Mouse (Mus musculus): ENCODE data around the gene Eif4a2. TPM values are rescaled to one million over a fixed set of nuclear protein-coding genes. Genes with fewer than 3 reads are reported as not detected.
"Not testable (repeated sequence)": the region's sequence is repeated elsewhere in the genome, so short reads cannot be mapped to it uniquely, and the experiment has no call there.

The Eif4a2 gene
- polyA plus RNA-seq, 1 experiment from 2014 or later = 147 TPM

- not testable (repeated sequence) for H3K27ac ChIP-seq (replicated peaks); H3K36me3 ChIP-seq; H3K9ac ChIP-seq; ATAC-seq (ENCODE audit: extremely low read depth, insufficient number of reproducible peaks, low FRiP score, low TSS enrichment); H3K9me3 ChIP-seq; H3K27me3 ChIP-seq (replicated peaks); H3K4me2 ChIP-seq; H3K4me3 ChIP-seq
- 83% methylated on average over 5 of the region's 5 CpGs for WGBS
- peaks cover 11% of the 10 kb centered on the region for H3K4me1 ChIP-seq
Measured at GRCm38 (mm10) chr16:23095581-23095980, 11.7 kb upstream of the Eif4a2 start.

GRCm38 (mm10) chr16:23096886-23097285 lies 10.4 kb upstream of the Eif4a2 start:
- H3K27ac ChIP-seq (replicated peaks); H3K27me3 ChIP-seq (replicated peaks); H3K9ac ChIP-seq; H3K9me3 ChIP-seq; H3K4me3 ChIP-seq; H3K4me2 ChIP-seq; H3K36me3 ChIP-seq; ATAC-seq (ENCODE audit: extremely low read depth, insufficient number of reproducible peaks, low FRiP score, low TSS enrichment): not testable (repeated sequence)
- 70% methylated on average over 1 of the region's 1 CpGs for WGBS
- H3K4me1 ChIP-seq = peaks cover 16% of the 10 kb centered on the region

- not testable (repeated sequence) for H3K27ac ChIP-seq (replicated peaks); H3K36me3 ChIP-seq; H3K27me3 ChIP-seq (replicated peaks); H3K4me3 ChIP-seq; H3K4me2 ChIP-seq; H3K9me3 ChIP-seq; ATAC-seq (ENCODE audit: extremely low read depth, insufficient number of reproducible peaks, low FRiP score, low TSS enrichment); H3K9ac ChIP-seq
- peaks cover 19% of the 10 kb centered on the region for H3K4me1 ChIP-seq
- WGBS = 83% methylated on average over 8 of the region's 8 CpGs
Measured at GRCm38 (mm10) chr16:23097290-23098104, 9.7 kb upstream of the Eif4a2 start.

GRCm38 (mm10) chr16:23098105-23098452 lies 9.2 kb upstream of the Eif4a2 start:
- not testable (repeated sequence) for H3K27me3 ChIP-seq (replicated peaks); H3K4me2 ChIP-seq; H3K27ac ChIP-seq (replicated peaks); H3K9ac ChIP-seq; H3K4me3 ChIP-seq; ATAC-seq (ENCODE audit: extremely low read depth, insufficient number of reproducible peaks, low FRiP score, low TSS enrichment); H3K9me3 ChIP-seq; H3K36me3 ChIP-seq
- peaks cover 21% of the 10 kb centered on the region for H3K4me1 ChIP-seq
- 91% methylated on average over 1 of the region's 1 CpGs for WGBS

GRCm38 (mm10) chr16:23099632-23100031 lies 7.6 kb upstream of the Eif4a2 start:
- Histone ChIP-seq H3K27ac (replicated peaks) (peak overlapping the region; percentile 73), H3K36me3 (no peaks in the 10 kb centered on the region), H3K4me2 (peak overlapping the region; percentile 73), H3K4me1 (peaks cover 21% of the 10 kb centered on the region), H3K4me3 (peak overlapping the region; percentile 51), H3K27me3 (replicated peaks) (no peaks in the 10 kb centered on the region), H3K9ac (peak overlapping the region; percentile 77), H3K9me3 (no peaks in the 10 kb centered on the region)
- WGBS = 18% methylated on average over 12 of the region's 12 CpGs
- no peak for ATAC-seq (ENCODE audit: extremely low read depth, insufficient number of reproducible peaks, low FRiP score, low TSS enrichment)

GRCm38 (mm10) chr16:23100099-23100575 lies 7.1 kb upstream of the Eif4a2 start:
- H3K4me3 ChIP-seq = peak overlapping the region; percentile 51
- H3K36me3 ChIP-seq = no peaks in the 10 kb centered on the region
- ATAC-seq (ENCODE audit: extremely low read depth, insufficient number of reproducible peaks, low FRiP score, low TSS enrichment) = no peak
- H3K4me1 ChIP-seq = peaks cover 21% of the 10 kb centered on the region
- H3K27ac ChIP-seq (replicated peaks) = peak overlapping the region; percentile 73
- no peaks in the 10 kb centered on the region for H3K9me3 ChIP-seq
- H3K27me3 ChIP-seq (replicated peaks) = no peaks in the 10 kb centered on the region
- WGBS = 3% methylated on average over 9 of the region's 9 CpGs
- peak overlapping the region; percentile 73 for H3K4me2 ChIP-seq
- peak overlapping the region; percentile 77 for H3K9ac ChIP-seq

- ATAC-seq (ENCODE audit: extremely low read depth, insufficient number of reproducible peaks, low FRiP score, low TSS enrichment) = no peak
Measured at GRCm38 (mm10) chr16:23100613-23101012, 6.6 kb upstream of the Eif4a2 start.

GRCm38 (mm10) chr16:23102340-23103037 lies 4.8 kb upstream of the Eif4a2 start:
- Histone ChIP-seq H3K9me3 (no peaks in the 10 kb centered on the region), H3K4me1 (peaks cover 30% of the 10 kb centered on the region), H3K27me3 (replicated peaks) (no peaks in the 10 kb centered on the region), H3K4me2 (peak overlapping the region; percentile 71), H3K27ac (replicated peaks) (peak overlapping the region; percentile 56), H3K9ac (peak overlapping the region; percentile 80), H3K36me3 (no peaks in the 10 kb centered on the region), H3K4me3 (peak overlapping the region; percentile 54)
- no peak for ATAC-seq (ENCODE audit: extremely low read depth, insufficient number of reproducible peaks, low FRiP score, low TSS enrichment)
- WGBS = 10% methylated on average over 15 of the region's 15 CpGs

More at GRCm38 (mm10) chr16:23100613-23101012, 6.6 kb upstream of the Eif4a2 start:
- no peaks in the 10 kb centered on the region for H3K27me3 ChIP-seq (replicated peaks)
- peak overlapping the region; percentile 51 for H3K4me3 ChIP-seq
- no peaks in the 10 kb centered on the region for H3K9me3 ChIP-seq
- peak overlapping the region; percentile 73 for H3K4me2 ChIP-seq
- 8% methylated on average over 10 of the region's 10 CpGs for WGBS
- H3K27ac ChIP-seq (replicated peaks) = peak overlapping the region; percentile 73
- H3K9ac ChIP-seq = peak overlapping the region; percentile 77
- no peaks in the 10 kb centered on the region for H3K36me3 ChIP-seq
- peaks cover 25% of the 10 kb centered on the region for H3K4me1 ChIP-seq

- peak overlapping the region; percentile 71 for H3K4me2 ChIP-seq
- no peaks in the 10 kb centered on the region for H3K9me3 ChIP-seq
- H3K4me1 ChIP-seq = peaks cover 30% of the 10 kb centered on the region
- no peaks in the 10 kb centered on the region for H3K27me3 ChIP-seq (replicated peaks)
- no peak for ATAC-seq (ENCODE audit: extremely low read depth, insufficient number of reproducible peaks, low FRiP score, low TSS enrichment)
- 27% methylated on average over 17 of the region's 17 CpGs for WGBS
- no peaks in the 10 kb centered on the region for H3K36me3 ChIP-seq
- H3K4me3 ChIP-seq = peak overlapping the region; percentile 54
- H3K9ac ChIP-seq = peak overlapping the region; percentile 80
- H3K27ac ChIP-seq (replicated peaks) = peak overlapping the region; percentile 56
Measured at GRCm38 (mm10) chr16:23103038-23103745, 4.1 kb upstream of the Eif4a2 start.

- ATAC-seq (ENCODE audit: extremely low read depth, insufficient number of reproducible peaks, low FRiP score, low TSS enrichment) = no peak
- no peak overlapping the region for H3K9ac ChIP-seq
- H3K4me1 ChIP-seq = peaks cover 30% of the 10 kb centered on the region
- H3K9me3 ChIP-seq = no peaks in the 10 kb centered on the region
- H3K27ac ChIP-seq (replicated peaks) = no peak overlapping the region
- WGBS = 77% methylated on average over 2 of the region's 2 CpGs
- H3K27me3 ChIP-seq (replicated peaks) = no peaks in the 10 kb centered on the region
- peaks cover 5% of the 10 kb centered on the region for H3K36me3 ChIP-seq
- no peak overlapping the region for H3K4me3 ChIP-seq
- no peak overlapping the region for H3K4me2 ChIP-seq
Measured at GRCm38 (mm10) chr16:23103841-23104240, 3.4 kb upstream of the Eif4a2 start.

GRCm38 (mm10) chr16:23106121-23106520 lies 1.1 kb upstream of the Eif4a2 start:
- Histone ChIP-seq H3K4me2 (no peak overlapping the region), H3K27ac (replicated peaks) (no peak overlapping the region), H3K4me1 (peaks cover 37% of the 10 kb centered on the region), H3K9me3 (no peaks in the 10 kb centered on the region), H3K4me3 (no peak overlapping the region), H3K27me3 (replicated peaks) (no peaks in the 10 kb centered on the region), H3K36me3 (peaks cover 28% of the 10 kb centered on the region), H3K9ac (no peak overlapping the region)
- no peak for ATAC-seq (ENCODE audit: extremely low read depth, insufficient number of reproducible peaks, low FRiP score, low TSS enrichment)
- 70% methylated on average over 7 of the region's 7 CpGs for WGBS

Data from heart, embryonic 13.5 days (tissue).